Mouse (Mus musculus): ENCODE results near the gene Homer3. TPM values are rescaled to one million over a fixed set of nuclear protein-coding genes. Genes with fewer than 3 reads are reported as not detected.

Homer3 gene
- polyA plus RNA-seq, 1 experiment from 2014 or later: 74.2 TPM

DNA sequence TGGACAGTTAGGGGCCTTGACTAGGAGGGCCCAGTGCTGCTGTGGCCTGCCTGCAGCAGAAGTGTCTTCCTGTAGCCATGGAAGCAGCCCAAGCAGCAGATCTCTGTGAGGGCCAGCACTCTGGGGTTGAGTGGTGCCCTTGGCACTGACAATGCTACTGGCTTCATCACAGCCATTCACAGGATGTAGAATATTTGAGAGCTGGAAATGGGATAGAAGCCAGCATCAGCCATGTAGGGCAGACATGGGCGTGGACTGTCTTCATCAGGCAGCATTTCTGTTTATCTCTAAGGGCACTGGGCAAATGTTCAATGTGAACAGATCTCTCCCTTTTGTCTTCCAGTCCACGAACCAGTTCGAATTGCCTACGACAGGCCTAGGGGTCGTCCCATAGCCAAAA is 24.0 kb upstream of the Homer3 start:
- Histone ChIP-seq H3K9ac (replicated peaks; ENCODE audit: low read length) (no peak overlapping the region), H3K27me3 (ENCODE audit: insufficient read depth, low read length) (no peaks in the 10 kb centered on the region), H3K4me3 (ENCODE audit: low read length) (no peak overlapping the region), H3K4me2 (replicated peaks; ENCODE audit: low read depth, low read length) (no peak overlapping the region), H3K9me3 (ENCODE audit: low read length) (no peaks in the 10 kb centered on the region), H3K36me3 (ENCODE audit: insufficient read depth, low read length) (peaks cover 92% of the 10 kb centered on the region), H3K4me1 (ENCODE audit: insufficient read depth, low read length) (no peaks in the 10 kb centered on the region), H3K27ac (ENCODE audit: low read length) (no peak overlapping the region)
- no peak for ATAC-seq (ENCODE audit: low FRiP score, low TSS enrichment)
- 91% methylated on average over 5 of the region's 5 CpGs for WGBS

DNA sequence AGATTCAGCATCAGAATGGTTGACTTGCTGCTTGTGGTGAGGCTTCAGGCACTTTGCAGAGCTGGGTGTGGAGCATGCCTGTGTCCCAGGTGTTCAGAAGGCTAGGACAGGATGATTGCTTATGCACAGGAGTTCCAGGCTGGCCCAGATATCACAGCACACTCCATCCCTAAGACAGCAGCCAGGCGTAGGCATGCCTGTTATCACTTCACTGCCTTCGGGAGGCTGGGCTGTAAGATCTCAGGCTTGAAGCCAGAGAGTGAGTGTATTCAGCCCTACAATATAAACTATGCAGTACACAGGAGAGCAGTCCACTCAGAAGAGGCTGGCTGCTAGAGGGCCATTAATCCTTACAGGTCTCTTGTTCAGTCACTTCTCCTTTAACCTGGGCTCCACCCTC is 23.6 kb upstream of the Homer3 start:
- no peaks in the 10 kb centered on the region for H3K9me3 ChIP-seq (ENCODE audit: low read length)
- WGBS: 90% methylated on average over 2 of the region's 2 CpGs
- ATAC-seq (ENCODE audit: low FRiP score, low TSS enrichment): no peak
- H3K9ac ChIP-seq (replicated peaks; ENCODE audit: low read length): no peak overlapping the region
- peaks cover 92% of the 10 kb centered on the region for H3K36me3 ChIP-seq (ENCODE audit: insufficient read depth, low read length)
- no peaks in the 10 kb centered on the region for H3K27me3 ChIP-seq (ENCODE audit: insufficient read depth, low read length)
- H3K4me1 ChIP-seq (ENCODE audit: insufficient read depth, low read length): no peaks in the 10 kb centered on the region
- no peak overlapping the region for H3K4me2 ChIP-seq (replicated peaks; ENCODE audit: low read depth, low read length)
- H3K27ac ChIP-seq (ENCODE audit: low read length): no peak overlapping the region
- H3K4me3 ChIP-seq (ENCODE audit: low read length): no peak overlapping the region

DNA sequence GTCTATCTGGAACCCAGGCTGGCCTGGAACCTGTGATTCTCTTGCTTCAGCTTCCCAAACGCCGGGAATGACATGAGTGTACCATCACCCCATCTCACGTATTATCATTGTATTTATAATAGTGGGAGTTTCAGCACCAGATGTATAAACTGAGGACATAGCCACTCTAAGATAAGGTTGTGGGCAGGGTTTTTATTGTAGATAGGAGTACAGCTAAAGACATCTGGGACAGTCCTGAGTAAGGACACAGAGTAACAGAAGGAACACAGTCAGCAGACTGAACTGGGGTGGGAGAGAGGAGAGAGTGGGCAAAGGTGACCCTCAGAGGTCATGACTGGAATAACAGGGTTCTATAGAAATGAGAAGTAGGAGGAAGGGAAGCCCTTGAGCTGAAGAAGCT is 15.0 kb upstream of the Homer3 start:
- 83% methylated on average over 3 of the region's 3 CpGs for WGBS
- no peak overlapping the region for H3K4me2 ChIP-seq (replicated peaks; ENCODE audit: low read depth, low read length)
- peaks cover 22% of the 10 kb centered on the region for H3K36me3 ChIP-seq (ENCODE audit: insufficient read depth, low read length)
- H3K9ac ChIP-seq (replicated peaks; ENCODE audit: low read length): no peak overlapping the region
- H3K4me1 ChIP-seq (ENCODE audit: insufficient read depth, low read length): peaks cover under 1% of the 10 kb centered on the region; the same call in 1 of the 2 replicates
- no peaks in the 10 kb centered on the region for H3K27me3 ChIP-seq (ENCODE audit: insufficient read depth, low read length)
- no peak overlapping the region for H3K4me3 ChIP-seq (ENCODE audit: low read length)
- H3K9me3 ChIP-seq (ENCODE audit: low read length): no peaks in the 10 kb centered on the region
- H3K27ac ChIP-seq (ENCODE audit: low read length): no peak overlapping the region
- ATAC-seq (ENCODE audit: low FRiP score, low TSS enrichment): no peak

DNA sequence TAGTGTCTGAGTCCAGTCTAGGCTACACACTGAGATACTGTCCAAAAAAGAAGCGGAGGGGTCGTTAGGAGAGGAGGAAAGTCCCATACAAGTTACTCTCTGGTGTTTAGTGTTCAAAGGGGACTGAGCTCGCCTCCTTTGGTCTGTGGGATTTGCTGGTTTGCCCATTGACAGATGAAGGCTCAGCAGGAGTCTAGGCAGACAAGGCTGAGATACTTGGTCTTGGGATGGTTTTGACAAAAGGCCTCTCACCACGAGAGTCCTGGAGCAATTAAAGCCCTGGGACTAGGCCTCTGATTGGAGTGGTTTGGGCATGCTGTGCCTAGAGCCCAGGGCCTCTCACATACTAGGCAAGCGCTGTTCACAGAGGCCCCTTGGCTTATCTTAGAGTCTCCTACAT is 14.3 kb upstream of the Homer3 start:
- no peak overlapping the region for H3K4me3 ChIP-seq (ENCODE audit: low read length)
- ATAC-seq (ENCODE audit: low FRiP score, low TSS enrichment): no peak
- H3K4me1 ChIP-seq (ENCODE audit: insufficient read depth, low read length): peaks cover 6% of the 10 kb centered on the region; the same call in 1 of the 2 replicates
- H3K36me3 ChIP-seq (ENCODE audit: insufficient read depth, low read length): peaks cover 15% of the 10 kb centered on the region
- WGBS: 76% methylated on average over 5 of the region's 5 CpGs
- H3K27me3 ChIP-seq (ENCODE audit: insufficient read depth, low read length): no peaks in the 10 kb centered on the region
- H3K27ac ChIP-seq (ENCODE audit: low read length): no peak overlapping the region
- H3K9me3 ChIP-seq (ENCODE audit: low read length): no peaks in the 10 kb centered on the region
- no peak overlapping the region for H3K9ac ChIP-seq (replicated peaks; ENCODE audit: low read length)
- H3K4me2 ChIP-seq (replicated peaks; ENCODE audit: low read depth, low read length): no peak overlapping the region

DNA sequence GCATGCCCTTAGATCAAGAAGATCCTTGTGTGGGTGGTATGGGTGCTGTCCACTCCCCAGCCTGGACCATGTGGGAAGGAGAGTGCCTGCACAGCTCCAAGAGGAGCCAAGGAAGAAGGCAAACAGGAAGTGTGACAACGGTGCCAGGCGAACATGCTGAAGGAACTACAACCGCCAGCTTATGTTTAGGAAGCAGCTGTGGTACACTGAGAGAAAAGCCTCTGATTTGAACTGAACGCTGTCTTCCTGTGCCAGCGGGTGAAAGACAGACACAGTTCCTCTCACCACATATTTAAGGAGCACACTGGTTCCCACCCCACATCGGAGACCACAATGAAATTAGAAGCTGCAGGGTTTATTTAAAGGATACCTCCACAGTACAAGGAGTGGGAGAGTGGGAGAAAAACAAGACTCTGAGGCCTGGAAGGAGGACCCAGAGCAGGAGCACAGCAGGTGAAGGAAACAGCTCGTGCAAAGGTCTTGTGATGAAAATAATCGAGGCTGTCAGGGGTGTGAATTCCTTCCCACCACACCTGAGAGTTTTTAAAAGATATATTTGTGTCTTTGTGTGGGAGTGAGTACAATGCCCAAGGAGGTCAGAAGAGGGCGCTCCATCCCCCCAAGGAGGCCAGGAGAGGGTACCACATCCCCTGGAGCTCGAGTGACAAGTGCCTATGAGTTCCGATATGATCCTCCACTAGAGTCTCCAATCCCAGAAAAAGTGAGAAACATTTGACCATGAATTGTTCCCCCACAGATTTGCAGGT is 13.6 kb upstream of the Homer3 start:
- peaks cover 6% of the 10 kb centered on the region; the same call in 1 of the 2 replicates for H3K4me1 ChIP-seq (ENCODE audit: insufficient read depth, low read length)
- no peak overlapping the region for H3K4me3 ChIP-seq (ENCODE audit: low read length)
- H3K27ac ChIP-seq (ENCODE audit: low read length): no peak overlapping the region
- 52% methylated on average over 11 of the region's 11 CpGs for WGBS
- no peak overlapping the region for H3K4me2 ChIP-seq (replicated peaks; ENCODE audit: low read depth, low read length)
- H3K9ac ChIP-seq (replicated peaks; ENCODE audit: low read length): no peak overlapping the region
- peaks cover 9% of the 10 kb centered on the region for H3K36me3 ChIP-seq (ENCODE audit: insufficient read depth, low read length)
- ATAC-seq (ENCODE audit: low FRiP score, low TSS enrichment): no peak
- H3K27me3 ChIP-seq (ENCODE audit: insufficient read depth, low read length): no peaks in the 10 kb centered on the region
- H3K9me3 ChIP-seq (ENCODE audit: low read length): no peaks in the 10 kb centered on the region

DNA sequence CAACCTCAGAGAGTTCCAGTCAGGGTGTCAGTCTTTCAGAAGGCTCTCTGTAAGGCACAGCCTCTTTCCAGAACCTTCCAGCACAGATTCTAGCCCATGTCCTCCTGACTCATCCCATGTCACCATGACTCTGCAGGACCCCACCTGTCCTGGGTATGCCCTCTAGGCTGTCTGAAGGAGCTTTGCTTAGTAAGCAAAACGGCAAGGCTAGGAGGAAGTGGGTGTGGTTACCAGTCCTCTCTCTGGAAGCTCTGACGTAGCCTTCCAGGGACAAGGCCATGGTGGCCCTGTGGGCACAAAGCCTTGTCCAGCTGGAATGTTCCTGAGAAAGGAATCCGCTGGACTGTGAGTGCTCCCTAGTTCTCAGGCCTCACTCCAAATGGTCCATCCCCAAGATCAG is 9.7 kb upstream of the Homer3 start:
- H3K4me1 ChIP-seq (ENCODE audit: insufficient read depth, low read length): peaks cover 7% of the 10 kb centered on the region
- 46% methylated on average over 3 of the region's 3 CpGs for WGBS
- no peak overlapping the region; the same call in 1 of the 2 replicates for H3K9ac ChIP-seq (replicated peaks; ENCODE audit: low read length)
- no peaks in the 10 kb centered on the region for H3K36me3 ChIP-seq (ENCODE audit: insufficient read depth, low read length)
- peak overlapping the region; percentile 35; the same call in 1 of the 2 replicates for H3K27ac ChIP-seq (ENCODE audit: low read length)
- no peaks in the 10 kb centered on the region for H3K27me3 ChIP-seq (ENCODE audit: insufficient read depth, low read length)
- H3K9me3 ChIP-seq (ENCODE audit: low read length): no peaks in the 10 kb centered on the region
- no peak overlapping the region for H3K4me2 ChIP-seq (replicated peaks; ENCODE audit: low read depth, low read length)
- peak; percentile 43; the same call in 1 of the 2 replicates for ATAC-seq (ENCODE audit: low FRiP score, low TSS enrichment)
- no peak overlapping the region for H3K4me3 ChIP-seq (ENCODE audit: low read length)

DNA sequence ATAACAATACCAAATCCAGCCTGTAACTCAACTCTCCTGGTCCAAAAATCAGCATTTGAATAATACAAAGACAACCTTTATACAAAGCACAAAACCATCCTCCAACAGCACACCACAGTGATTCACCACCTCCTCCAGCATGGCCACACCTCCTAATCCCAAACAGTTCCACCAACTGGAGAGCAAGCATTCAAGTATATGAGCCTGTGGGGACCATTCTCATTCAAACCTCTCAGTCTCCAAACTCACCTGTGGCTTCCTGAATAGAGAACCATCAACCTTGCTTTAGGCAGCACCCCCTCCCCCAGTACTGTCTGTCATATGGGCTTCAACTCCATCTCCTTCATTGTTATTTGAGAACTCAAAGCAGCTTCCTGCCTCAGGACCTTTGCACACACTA is 8.3 kb upstream of the Homer3 start:
- ATAC-seq (ENCODE audit: low FRiP score, low TSS enrichment): no peak
- Histone ChIP-seq H3K27ac (ENCODE audit: low read length) (no peak overlapping the region), H3K9ac (replicated peaks; ENCODE audit: low read length) (no peak overlapping the region), H3K9me3 (ENCODE audit: low read length) (no peaks in the 10 kb centered on the region), H3K36me3 (ENCODE audit: insufficient read depth, low read length) (no peaks in the 10 kb centered on the region), H3K4me2 (replicated peaks; ENCODE audit: low read depth, low read length) (no peak overlapping the region), H3K4me1 (ENCODE audit: insufficient read depth, low read length) (peaks cover 10% of the 10 kb centered on the region), H3K4me3 (ENCODE audit: low read length) (no peak overlapping the region), H3K27me3 (ENCODE audit: insufficient read depth, low read length) (no peaks in the 10 kb centered on the region)

DNA sequence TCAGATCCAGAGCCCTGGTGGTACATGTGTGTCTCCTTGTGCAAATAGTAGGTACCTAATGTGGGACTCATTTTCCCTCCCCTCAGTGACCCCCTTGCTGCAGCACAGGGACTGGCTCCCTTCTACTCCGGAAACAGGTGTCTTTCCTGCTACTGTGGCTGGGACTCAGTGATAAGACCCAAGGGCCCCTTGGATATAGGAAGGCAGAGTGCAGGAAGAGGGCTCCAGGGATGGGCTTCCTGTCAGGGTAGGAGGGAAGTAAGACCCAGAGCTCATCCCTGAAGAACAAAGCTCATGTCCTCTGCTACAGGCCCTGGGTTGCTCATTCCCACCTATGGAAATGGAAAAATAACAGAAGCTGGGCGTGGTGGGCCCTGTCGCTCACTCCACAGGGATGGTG is 6.2 kb upstream of the Homer3 start:
- H3K36me3 ChIP-seq (ENCODE audit: insufficient read depth, low read length): no peaks in the 10 kb centered on the region
- no peak overlapping the region for H3K9ac ChIP-seq (replicated peaks; ENCODE audit: low read length)
- H3K4me2 ChIP-seq (replicated peaks; ENCODE audit: low read depth, low read length): no peak overlapping the region
- peak; percentile 64 for ATAC-seq (ENCODE audit: low FRiP score, low TSS enrichment)
- WGBS: 81% methylated on average over 3 of the region's 3 CpGs
- no peaks in the 10 kb centered on the region for H3K27me3 ChIP-seq (ENCODE audit: insufficient read depth, low read length)
- no peak overlapping the region for H3K4me3 ChIP-seq (ENCODE audit: low read length)
- peak overlapping the region; percentile 64; the same call in 1 of the 2 replicates for H3K27ac ChIP-seq (ENCODE audit: low read length)
- no peaks in the 10 kb centered on the region for H3K9me3 ChIP-seq (ENCODE audit: low read length)
- H3K4me1 ChIP-seq (ENCODE audit: insufficient read depth, low read length): peaks cover 15% of the 10 kb centered on the region

DNA sequence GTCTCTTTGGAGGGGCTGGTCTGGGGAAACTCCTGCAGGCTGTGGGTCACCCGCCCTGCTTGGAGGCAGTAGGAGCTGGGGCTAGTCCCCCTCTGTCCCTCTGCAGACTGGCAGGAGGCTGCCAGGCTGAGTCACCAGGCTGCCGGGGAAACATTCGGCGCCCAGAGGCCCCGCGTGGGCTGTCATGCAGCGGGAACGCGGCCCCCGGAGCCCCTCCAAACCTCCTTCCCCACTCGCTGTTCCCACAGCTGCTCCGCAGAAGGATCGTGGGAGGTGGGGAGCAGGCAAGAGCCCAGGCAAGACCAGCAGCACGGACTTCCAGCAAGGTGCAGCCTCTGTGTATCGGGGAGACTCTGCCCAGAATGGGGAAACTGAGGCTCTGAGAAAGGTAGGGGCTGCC is 4.5 kb upstream of the Homer3 start:
- Histone ChIP-seq H3K27me3 (ENCODE audit: insufficient read depth, low read length) (no peaks in the 10 kb centered on the region), H3K4me2 (replicated peaks; ENCODE audit: low read depth, low read length) (no peak overlapping the region), H3K9me3 (ENCODE audit: low read length) (no peaks in the 10 kb centered on the region), H3K4me1 (ENCODE audit: insufficient read depth, low read length) (peaks cover 15% of the 10 kb centered on the region), H3K9ac (replicated peaks; ENCODE audit: low read length) (no peak overlapping the region; the same call in 1 of the 2 replicates), H3K27ac (ENCODE audit: low read length) (no peak overlapping the region), H3K4me3 (ENCODE audit: low read length) (no peak overlapping the region), H3K36me3 (ENCODE audit: insufficient read depth, low read length) (no peaks in the 10 kb centered on the region)
- ATAC-seq (ENCODE audit: low FRiP score, low TSS enrichment): no peak
- WGBS: 50% methylated on average over 15 of the region's 15 CpGs

DNA sequence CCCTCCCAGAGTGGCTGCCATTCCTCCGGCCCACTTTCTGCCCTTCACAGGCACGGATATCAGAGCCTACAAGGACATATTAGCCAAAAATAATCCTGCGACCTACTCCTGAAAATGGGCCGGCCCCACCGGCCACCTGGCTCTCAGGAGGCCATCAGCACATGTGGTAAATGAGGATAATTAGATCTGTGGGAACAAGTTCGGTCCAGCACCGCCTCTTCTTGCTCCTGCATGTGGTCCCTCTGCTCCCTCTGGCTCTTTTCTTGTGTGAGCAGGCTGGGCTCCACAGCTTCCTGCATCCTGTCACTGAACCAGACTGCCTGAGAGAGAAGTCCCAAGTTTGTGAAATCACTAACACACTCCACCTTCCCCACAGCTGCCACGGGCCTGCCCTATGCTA is 3.4 kb upstream of the Homer3 start:
- Histone ChIP-seq H3K9ac (replicated peaks; ENCODE audit: low read length) (no peak overlapping the region), H3K4me1 (ENCODE audit: insufficient read depth, low read length) (peaks cover 16% of the 10 kb centered on the region), H3K27me3 (ENCODE audit: insufficient read depth, low read length) (no peaks in the 10 kb centered on the region), H3K9me3 (ENCODE audit: low read length) (no peaks in the 10 kb centered on the region), H3K4me3 (ENCODE audit: low read length) (no peak overlapping the region), H3K4me2 (replicated peaks; ENCODE audit: low read depth, low read length) (no peak overlapping the region), H3K27ac (ENCODE audit: low read length) (no peak overlapping the region; the same call in 1 of the 2 replicates), H3K36me3 (ENCODE audit: insufficient read depth, low read length) (no peaks in the 10 kb centered on the region)
- WGBS: 53% methylated on average over 8 of the region's 8 CpGs
- ATAC-seq (ENCODE audit: low FRiP score, low TSS enrichment): no peak

All from kidney, embryonic 16.5 days (tissue).